Mouse (Mus musculus): ENCODE data around the gene Nlgn2. TPM values are rescaled to one million over a fixed set of nuclear protein-coding genes. Genes with fewer than 3 reads are reported as not detected.

Gene Nlgn2
- total RNA-seq (2021): 100 to 1,000 TPM; 192 to 206 TPM

- no peak for DNase-seq
Measured at GRCm38 (mm10) chr11:69837604-69837951, at the start of gene Nlgn2. Nlgn2 (minus strand) TSS chr11:69837784.

DNA sequence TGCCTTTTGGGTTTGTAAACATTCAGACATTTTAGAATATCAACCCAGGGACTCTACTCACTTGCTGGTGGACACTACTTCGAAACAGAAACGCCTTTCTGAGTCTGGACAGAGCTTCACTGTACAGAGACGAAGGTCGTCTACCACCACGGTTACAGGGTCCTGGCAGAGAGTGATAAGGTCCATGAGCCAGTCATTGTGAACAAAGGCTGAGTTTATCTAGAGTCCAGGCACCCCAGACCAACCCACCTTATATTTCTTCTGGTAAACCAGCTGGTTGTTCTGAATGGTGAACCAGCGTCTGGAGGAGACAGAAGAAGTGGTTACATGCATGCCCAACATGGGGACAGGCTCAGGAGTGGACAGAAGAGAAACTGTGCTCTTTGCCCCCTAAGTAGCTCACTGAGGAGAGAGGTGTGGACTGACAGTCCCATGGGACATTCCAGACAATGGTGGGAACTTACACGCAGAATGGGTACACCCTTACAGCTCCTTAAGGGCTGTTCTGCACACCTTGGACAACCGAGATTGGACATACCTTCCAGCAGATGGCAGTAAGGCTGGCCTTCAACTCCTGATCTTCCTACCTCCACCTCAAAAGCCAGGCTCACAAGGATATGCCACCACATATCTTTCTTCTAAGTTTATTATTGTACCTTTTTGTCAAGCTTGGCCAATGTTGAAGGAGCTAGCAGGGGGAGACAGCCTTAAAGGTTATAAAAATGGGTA lies 49.5 kb upstream of the Nlgn2 start:
- no peak for DNase-seq

DNA sequence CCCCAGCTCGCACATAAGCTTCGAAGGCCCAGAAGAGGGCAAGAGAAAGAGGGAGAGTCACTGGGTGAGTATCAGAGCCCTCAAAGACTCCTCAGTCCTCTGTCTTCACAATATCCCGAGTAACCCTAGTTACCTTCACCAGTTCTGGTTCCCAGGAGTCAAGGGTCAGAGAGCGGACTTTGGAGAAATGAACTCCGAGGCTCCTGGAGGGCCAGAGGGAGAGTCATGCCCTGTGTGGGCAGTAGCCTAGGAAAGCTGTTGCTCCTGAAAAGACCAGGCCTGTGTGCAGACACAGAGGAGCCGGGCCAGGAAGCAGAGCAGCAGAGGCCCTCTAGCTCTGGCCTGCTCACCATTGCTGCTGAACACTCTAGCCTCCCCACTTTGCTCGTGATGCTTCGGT lies 47.1 kb upstream of the Nlgn2 start:
- no peak for DNase-seq

- no peak for DNase-seq
Measured at GRCm38 (mm10) chr11:69884240-69884639, 46.7 kb upstream of the Nlgn2 start.

DNA sequence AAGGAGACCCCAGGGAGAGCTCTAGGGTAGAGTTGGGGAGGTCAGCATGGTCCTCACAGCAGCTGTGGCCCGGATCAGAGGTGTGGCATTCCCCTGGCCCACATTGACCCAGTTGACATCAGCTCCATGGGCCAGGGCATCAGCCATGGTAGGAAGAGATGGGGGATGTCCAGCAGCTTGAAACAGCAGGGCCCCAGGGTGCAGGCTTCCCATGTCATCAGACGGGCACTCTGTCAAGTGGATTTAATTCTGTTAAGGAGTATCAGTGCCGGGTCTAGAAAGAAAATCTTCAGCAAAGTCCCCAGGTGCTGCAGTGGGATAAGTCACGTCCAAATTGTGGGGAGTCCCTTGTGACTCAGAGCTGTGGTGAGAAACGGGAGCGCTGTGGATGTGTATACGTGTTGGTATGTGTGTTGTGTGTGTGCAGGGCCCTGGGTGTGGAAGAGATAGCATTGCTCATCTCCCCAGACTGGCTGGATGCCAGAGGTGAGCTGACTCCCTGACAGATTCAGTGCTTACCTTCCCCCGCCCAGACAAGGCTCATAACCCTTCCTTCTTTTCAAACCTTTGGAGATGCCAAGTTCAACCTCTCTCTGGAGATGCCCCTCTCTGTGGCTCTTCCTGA lies 46.1 kb upstream of the Nlgn2 start:
- no peak for DNase-seq

DNA sequence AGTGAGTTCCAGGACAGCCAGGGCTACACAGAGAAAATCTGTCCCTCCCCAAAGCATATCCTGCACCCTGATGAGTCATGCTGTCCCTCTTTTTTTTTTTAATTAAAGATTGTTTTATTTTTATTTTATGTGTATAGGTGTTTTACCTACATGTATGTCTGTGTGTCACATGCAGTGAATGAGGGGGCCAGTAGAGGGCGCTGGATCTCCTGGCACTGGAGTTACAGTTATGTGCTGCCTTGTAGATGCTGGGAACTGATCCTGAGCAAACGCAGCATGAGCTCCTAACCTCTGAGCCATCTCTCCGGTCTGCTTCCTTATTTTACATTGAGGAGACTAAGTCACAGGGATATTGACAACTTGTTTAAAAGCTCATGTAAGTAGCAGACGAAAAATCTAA lies 45.5 kb upstream of the Nlgn2 start:
- no peak for DNase-seq

GRCm38 (mm10) chr11:69881787-69882670 lies 44.4 kb upstream of the Nlgn2 start:
- DNase-seq: no peak

DNA sequence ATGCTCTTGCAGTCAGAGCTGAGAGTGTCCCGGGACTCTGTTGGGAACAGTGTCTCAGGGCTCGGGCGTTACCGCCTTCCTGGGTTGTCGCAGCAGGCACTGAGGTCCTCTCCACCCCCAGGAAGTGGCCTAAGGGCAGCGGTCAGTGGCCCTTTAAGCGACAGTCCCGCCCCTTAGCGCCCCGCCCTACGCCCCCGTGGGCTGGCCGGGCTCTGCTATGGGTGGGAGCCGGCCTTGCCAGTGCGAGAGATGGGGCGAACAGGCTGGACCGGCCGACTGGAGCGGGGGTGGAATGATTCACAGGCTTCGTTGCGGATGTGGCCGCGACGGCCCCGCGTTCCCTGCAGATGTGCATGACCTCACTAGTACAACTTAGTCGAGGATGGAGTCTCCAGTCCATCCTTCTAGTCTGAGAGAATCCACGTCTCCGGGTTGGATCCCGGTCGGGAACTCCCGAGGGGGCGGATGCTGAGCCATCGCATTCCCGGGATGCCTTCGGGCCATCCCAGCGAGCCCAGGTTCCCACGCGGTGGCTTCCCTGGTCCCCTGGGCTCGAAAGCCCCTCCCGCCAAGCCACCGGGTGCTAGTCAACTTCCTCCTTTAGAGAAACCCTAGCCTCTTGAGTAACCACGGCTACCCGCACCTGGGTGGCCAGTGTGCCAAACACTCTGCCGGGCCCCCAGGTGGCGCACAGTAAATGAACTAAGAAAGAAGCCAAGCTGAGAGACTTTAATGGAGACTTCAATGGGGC lies 43.4 kb upstream of the Nlgn2 start, which contains the start of gene Kctd11:
Gene Kctd11, minus strand, starts transcription at position 554 of the 751 bp plus-strand sequence.
- peak; percentile 71 to 78 for DNase-seq

DNA sequence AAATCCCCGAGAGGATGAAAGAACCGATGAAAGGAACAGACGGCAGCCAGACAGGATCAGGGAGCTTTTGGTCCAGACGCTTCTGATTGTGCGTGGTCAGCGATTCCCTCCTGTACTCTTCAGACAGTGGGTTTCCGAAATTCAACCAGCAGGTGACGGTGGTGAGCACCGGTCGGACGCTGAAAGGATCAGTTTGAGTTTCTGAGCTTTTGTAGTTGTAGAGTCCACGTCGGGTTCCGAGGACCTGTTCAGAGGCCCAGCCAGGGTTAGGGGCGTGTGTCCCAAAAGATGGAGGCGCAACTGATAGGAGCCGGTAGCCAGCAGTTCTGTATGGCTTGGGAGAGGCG lies 42.9 kb upstream of the Nlgn2 start:
- DNase-seq: peak; percentile 28 to 31

DNA sequence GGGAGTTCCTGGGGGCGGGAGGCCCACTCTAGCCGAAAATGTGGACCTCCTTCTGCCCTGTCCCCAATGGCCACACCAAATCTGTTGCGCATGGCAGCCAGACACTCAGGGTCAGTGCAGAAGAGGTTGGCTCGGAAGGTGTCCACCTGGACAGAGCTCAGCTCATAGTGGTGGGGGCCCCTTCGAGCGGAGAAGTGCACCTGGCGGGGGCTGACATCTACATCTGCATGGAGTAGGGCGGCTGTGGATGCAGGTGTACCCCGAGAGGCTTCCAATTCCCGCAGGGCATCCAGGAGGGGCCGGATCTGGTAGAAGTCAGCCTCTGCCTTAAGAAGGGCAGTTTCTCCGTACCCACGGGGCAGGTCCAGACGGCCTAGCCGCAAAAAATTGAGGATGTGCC lies 42.1 kb upstream of the Nlgn2 start:
- DNase-seq: no peak

- no peak for DNase-seq
Measured at GRCm38 (mm10) chr11:69878952-69879351, 41.4 kb upstream of the Nlgn2 start.

- DNase-seq: no peak
Measured at GRCm38 (mm10) chr11:69878399-69878798, 40.8 kb upstream of the Nlgn2 start.

- no peak for DNase-seq
Measured at GRCm38 (mm10) chr11:69877878-69878277, 40.3 kb upstream of the Nlgn2 start, which contains the start of gene Tmem95. Tmem95 (minus strand) TSS chr11:69878018.

- DNase-seq: peak; percentile 72 to 78
Measured at GRCm38 (mm10) chr11:69876867-69877266, 39.3 kb upstream of the Nlgn2 start.

GRCm38 (mm10) chr11:69876186-69876585 lies 38.6 kb upstream of the Nlgn2 start:
- peak; percentile 34 to 36 for DNase-seq

DNA sequence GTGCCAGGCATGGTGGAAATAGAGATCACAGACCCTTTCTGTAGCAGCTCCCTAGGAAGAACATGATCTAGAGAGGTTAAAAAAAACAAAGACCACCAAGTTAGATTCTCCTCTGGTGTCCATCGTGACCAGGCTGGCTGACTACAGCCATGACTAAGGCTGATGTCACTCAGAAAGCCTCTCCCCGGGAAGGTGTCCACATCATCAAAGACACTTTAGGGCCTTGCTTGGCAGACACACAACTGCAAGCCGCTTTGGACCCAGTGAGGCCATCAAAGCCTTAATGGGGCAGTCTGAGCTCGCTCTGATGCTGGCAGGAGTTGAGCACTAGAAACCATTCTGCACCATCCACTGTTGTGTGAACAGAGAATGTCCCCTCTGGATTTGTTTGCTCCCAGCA lies 34.9 kb upstream of the Nlgn2 start:
- no peak for DNase-seq

DNA sequence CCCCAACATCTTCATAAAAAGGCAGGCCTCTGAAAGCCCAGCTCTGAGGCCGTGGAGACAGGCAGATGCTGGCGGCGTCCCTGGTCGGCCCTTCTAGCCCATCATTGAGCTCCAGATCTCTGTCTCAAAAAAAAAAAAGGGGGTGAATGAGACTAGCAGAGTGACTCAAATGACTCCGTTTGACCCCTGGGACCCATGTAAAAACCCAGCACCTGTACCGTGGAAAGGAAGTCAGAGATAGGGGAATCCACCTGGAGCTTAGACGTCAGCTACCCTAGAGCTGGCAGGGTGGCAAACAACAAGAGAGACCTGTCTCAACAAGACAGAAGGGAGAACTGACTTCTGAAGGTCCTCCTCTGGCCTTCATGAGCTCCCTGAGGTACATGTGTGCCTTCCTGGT lies 34.2 kb upstream of the Nlgn2 start:
- no peak for DNase-seq

DNA sequence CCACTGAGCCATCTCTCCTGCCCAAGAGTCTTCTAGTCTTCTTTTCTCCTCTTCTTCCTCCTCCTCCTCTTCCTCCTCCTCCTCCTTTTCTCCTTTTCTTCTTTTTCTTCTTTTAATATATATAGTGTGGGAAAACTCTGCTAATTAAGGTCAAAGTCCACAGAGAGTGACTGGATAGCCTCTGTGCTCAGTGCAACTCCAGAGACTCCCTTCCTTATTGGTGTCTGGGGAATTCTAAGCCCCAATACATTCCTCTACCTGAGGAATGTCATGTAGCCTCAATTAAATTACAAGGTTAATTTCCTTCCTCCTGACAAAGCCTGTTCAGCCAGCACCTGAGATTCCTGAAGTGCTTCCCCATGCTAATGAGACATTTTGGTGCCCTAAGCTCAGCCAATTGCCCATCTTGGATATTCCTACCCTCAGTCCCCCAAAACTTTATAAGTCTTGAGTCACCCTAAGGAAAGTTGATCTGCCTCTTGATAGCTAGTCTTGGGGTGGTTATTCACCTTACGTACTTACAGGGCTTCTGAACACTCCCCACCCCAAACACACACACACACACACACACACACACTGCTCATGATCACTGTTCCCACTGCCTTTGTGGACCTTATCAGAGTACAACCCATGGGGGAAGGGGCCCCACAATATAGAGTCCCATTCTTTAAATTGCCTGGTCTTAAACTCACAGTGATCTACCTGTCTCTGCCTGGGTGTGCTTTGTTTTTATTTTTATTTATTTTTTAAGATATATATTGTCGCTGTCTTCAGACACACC lies 32.9 kb upstream of the Nlgn2 start:
- no peak for DNase-seq

- DNase-seq: no peak
Measured at GRCm38 (mm10) chr11:69867335-69867734, 29.8 kb upstream of the Nlgn2 start.

GRCm38 (mm10) chr11:69865561-69865960 lies 28.0 kb upstream of the Nlgn2 start:
- no peak for DNase-seq

DNA sequence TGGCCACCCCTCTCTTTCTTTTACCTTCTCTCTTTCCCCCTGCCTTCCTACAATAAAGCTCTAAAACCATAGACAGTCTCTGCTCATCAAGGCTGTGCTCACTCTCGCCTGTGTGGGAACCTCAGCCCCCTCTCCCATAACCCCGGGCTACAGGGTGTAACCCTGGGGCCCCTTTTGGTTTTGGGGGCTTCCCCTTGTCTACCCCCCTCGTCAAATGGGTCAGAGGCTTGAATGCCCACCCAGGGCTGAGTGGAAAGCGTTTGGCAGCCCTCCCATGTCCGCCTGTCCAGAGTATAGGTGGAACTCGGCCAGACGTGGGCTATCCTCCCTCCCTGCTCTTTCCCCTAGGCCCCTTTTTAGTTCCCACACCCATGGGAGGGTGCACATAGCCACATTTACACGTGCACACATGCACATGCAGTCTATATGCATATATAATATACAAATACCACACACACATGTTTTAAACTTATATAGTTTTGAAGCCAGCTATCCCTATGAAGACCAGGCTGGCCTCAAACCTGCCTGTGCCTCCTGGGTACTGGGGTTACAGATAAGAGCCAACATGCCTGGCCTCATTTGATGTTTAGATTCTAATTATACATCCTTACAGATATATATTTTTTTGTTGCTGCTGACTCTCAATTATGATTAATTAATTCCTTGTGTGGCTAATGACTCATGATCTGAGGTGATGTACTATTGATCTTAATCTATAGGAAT lies 26.7 kb upstream of the Nlgn2 start:
- DNase-seq: no peak

Data from layer of hippocampus, postnatal 36 days (tissue).